Mouse (Mus musculus) spleen, postnatal 36 days (tissue): ENCODE results near the gene Olfr9.
"Not testable (repeated sequence)": the region's sequence is repeated elsewhere in the genome, so short reads cannot be mapped to it uniquely, and the experiment has no call there.

Source experiments
- DNase-seq, 2 experiments: peaks; one replicate each; pipeline ENCODE4 v3.0.0; 2022; ENCODE audit warnings: low spot score in 2 of 2, mixed read lengths in 1 of 2

Olfr9 gene

DNA sequence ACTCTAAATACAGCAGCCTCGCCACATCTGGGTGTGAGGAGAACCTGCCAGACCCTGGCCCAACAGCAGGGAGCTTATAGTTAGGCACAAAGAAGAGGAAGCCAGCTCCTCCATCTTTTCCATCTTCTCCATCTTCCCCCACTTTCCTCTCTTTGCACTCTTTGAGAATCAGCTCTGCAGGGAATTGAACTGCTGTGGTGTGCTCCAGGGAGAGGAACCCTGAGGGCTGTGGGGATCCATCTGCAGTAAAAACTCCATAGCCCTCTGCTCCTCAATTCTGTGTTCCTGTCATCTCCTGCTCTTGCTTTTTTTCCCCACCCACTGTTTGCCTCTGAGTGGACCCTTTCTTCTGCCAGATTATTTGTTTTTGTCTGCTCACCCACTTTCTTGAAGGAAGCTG, at the start of gene Olfr9:
Olfr9 (plus strand) TSS at position 301 of the 400 bp plus-strand sequence.
- not testable (repeated sequence) for DNase-seq

DNA sequence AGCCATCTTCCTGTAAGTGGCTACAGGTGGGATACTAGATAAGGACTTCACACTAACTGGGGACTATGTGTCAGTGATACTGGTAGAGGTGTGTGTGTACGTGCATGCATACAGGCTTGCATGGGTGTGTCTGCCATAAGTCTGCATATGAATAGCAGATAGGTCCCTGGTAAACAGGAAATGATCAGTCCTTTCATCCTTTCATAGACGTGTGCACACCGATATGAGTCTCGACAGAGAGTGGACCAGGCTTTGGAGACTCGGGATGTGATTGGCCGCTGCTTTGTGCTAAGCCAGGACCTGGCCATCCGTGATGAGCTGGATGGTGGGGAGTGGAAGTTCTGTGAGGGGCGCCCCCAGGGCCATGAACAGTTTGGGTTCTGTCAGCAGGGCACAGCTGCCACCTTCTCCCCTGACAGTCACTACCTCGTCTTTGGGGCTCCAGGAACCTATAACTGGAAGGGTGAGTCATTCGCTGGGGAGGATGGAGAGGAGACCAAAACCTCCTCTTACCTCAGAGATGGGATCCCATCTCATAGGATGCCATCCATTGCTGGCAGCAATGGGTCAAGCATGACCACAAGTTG, 48.7 kb upstream of the Olfr9 start:
- DNase-seq, result no peak

- no peak for DNase-seq
Measured at GRCm38 (mm10) chr10:128945675-128946074, 43.6 kb upstream of the Olfr9 start.

DNA sequence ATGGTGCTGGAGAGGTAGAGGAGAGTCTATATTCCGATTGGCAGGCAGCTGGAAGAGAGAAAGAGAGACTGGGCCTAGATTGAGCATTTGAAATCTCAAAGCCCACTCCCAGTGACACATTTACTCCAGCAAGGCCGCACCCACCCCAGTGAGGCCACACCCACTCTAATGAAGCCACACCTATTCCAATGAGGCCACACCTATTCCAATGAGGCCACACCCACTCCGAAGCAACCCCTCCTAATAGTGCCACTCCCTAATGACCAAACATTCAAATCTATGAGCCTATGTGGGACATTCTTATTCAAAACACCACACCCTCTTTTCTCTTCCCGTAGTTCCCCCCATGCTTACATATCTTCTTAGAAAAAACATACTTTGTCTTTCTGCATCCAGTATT, 41.7 kb upstream of the Olfr9 start:
- no peak for DNase-seq

DNA sequence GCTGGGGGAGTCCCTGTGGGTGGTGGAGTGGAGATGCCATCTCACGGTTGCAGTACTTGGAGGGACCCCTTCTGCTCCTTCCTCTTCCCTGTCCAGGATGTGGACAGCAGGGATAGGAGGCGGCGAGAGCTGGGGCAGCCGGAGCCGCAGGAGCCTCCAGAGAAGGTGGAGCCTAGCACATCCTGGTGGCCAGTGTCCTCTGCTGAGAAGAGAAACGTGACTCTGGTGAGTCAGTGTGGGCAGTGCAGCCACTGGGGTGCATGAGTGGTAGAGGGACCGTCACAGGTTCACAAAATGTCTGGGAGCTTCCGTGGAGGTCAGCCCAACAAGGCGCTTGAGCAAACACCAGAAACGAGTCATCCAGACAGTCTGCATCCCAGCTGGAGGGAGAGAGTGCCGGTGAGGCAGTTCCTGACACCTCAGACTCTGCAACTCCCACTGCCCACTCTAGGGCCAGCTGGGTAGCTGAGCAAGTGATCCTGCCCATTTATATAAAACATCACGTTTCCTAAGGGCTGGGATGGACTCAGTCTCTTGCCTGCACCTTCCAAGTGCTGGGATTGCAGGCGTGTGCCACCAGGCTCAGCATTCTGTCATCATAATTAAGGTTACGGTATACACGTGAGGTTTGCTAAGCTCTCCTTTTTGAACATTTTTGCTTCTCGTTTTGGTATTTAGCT, 38.9 kb upstream of the Olfr9 start:
- no peak for DNase-seq

GRCm38 (mm10) chr10:128958340-128958739, 30.9 kb upstream of the Olfr9 start:
- no peak for DNase-seq

- no peak for DNase-seq
Measured at GRCm38 (mm10) chr10:128960142-128960541, 29.1 kb upstream of the Olfr9 start.

GRCm38 (mm10) chr10:128960590-128961584, 28.3 kb upstream of the Olfr9 start, which contains the start of gene Mettl7b:
TSS of gene Mettl7b (minus strand) at chr10:128960988.
- DNase-seq, result no peak

DNA sequence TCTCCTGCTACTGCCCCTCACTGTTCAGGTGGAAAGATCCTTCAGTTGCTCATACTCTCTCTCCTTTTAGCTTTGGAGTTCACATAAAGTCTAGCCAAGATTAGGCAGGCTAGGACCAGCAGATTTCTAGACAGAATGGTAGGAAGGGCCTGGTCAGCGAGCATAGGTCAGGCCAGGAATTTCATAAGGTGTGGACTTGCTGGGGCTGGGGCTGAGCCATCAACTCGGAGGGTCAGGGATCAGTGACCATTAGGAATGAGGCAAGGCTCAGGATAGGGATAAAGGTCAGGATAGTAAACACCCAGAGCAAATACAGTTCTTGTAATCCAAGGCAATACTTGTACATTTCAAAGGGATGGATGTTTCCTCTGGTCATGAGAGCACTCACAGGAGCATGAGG, 24.3 kb upstream of the Olfr9 start:
- no peak for DNase-seq

- no peak for DNase-seq
Measured at GRCm38 (mm10) chr10:128965871-128966270, 23.4 kb upstream of the Olfr9 start.

- no peak for DNase-seq
Measured at GRCm38 (mm10) chr10:128968341-128968749, 20.9 kb upstream of the Olfr9 start.

GRCm38 (mm10) chr10:128970740-128971250, 18.4 kb upstream of the Olfr9 start:
- DNase-seq, result no peak

GRCm38 (mm10) chr10:128972841-128973240, 16.4 kb upstream of the Olfr9 start:
- DNase-seq, result no peak

DNA sequence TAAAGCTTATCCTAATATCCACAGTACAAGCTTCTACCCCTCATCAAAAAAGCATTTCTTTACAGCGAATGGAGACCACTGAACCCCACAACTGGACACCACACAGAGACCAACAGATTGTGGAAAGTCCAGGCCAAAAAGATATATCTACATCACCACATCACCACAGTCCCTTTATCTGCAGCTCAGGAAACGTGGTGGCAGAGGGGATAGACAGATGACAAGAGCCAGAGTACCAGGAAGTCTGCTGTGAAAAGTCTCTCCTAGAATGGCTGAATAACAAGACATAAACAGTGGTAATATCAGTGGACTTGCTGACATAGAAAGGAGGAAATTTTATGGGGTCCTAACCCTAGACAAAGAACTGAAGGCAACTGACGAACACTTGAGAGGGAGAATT, 12.8 kb upstream of the Olfr9 start:
- DNase-seq, result no peak

DNA sequence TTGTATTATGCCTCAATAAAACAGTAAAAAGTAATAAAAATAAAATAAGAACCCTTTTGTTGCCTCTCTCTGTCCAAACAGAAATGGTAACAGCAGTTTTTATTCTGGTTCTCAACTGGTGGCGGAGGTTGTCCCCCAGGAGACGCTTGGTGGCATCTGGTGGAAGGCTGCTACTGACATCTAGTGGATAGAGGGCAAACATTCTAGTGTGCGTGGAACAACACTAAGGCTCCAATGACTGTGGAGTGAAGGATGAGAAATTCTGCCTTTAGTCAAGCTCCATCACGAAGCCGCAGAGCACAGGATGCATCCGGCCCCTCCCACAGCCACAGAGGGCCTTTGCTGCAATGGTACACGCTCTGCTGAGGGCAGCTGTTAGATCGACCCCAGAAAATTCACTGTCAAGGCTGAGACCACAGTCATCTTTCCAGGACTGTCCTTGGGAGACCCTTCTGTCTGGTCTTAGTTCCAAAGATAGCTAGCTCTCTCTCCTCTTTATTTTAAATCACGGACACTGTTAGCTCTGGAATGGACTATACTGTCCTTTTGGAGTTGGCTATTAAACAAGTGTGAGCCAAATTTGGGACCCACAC, 11.6 kb upstream of the Olfr9 start:
- DNase-seq, result peak in 1 of 2 experiments; percentile 3

GRCm38 (mm10) chr10:128980644-128981365, 8.4 kb upstream of the Olfr9 start:
- no peak for DNase-seq

GRCm38 (mm10) chr10:128990129-128990850, 1.1 kb downstream of the Olfr9 start:
- DNase-seq, result not testable (repeated sequence)

DNA sequence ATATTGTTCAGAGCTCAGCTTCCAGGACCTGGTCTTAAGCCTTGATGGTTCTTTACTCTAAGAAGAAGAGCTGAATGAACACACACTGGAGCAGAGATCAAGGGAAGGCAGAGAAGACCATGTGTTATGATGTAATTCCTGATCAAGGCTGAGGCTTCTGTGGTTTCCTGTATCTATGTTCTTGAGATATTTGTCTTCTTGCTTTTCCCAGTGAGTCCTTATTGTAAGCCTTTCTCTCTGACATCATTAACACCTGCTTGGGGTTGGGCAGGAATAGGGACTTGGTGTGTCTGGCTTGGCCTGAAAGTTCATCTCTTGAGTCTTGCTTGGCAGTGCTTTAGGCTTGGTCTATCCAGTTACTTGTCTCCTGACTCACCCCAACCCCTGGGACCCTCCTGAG, 1.8 kb downstream of the Olfr9 start:
- DNase-seq, result peak in 1 of 2 experiments; percentile 4

DNA sequence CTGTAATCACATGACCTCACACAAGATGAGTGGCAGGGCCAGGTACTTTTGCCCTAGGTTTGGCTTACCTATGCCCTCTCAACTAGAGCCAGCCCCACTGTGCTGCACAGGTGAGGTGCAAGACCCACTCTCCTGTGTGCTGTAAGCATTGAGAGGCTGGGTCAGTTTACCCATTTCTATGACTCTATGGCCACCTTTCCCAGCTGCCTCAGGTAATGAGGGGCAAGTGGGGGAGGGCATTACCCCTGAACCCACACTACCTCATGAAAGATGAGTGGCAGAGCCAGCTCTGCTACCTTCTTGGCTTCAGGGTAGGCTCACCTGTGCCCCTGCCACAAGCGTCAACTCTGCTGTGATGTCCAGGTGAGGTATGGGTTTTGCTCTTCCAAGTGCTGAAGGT, 6.6 kb downstream of the Olfr9 start:
- no peak for DNase-seq

GRCm38 (mm10) chr10:128996523-128997040, 7.4 kb downstream of the Olfr9 start:
- DNase-seq, result no peak
